Mouse (Mus musculus): ENCODE data around the gene Mepce.

DNA sequence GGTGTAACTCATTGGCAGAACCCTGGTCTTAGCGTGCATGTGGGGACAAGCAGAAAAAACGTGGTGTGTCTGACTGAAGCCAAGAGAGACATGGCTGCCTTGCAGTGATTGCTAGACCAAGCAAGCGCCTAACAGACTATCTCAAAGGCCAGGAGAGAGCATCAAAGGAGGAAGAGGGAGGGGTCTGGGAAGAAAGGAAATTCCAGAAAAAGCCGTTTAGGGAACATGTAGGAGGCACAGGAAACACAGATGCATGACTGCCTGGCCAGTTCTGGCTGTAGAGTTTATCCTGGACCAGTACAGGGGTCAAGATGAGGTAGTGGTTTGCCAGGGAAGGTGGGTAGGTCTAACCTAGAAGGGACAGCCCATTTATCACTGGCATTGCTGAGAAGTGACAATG is 46.0 kb upstream of the Mepce start:
- TF ChIP-seq POLR2A (IDR thresholded peaks at IDR 0.05; ENCODE audit: control insufficient read depth in 1 of 2, insufficient read depth in 1 of 2, low read depth in 1 of 2, low read length in 2 of 2, poor library complexity in 1 of 2) = no peak
- TF ChIP-seq CTCF (IDR thresholded peaks at IDR 0.05 in 2 of 3, conservative IDR thresholded peaks at IDR 0.05 in 1 of 3; ENCODE audit: control insufficient read depth in 1 of 3, insufficient read depth in 1 of 3, low read depth in 2 of 3, low read length in 3 of 3, poor library complexity in 1 of 3, severe bottlenecking in 1 of 3) = no peak
- no peak for TF ChIP-seq HCFC1 (IDR thresholded peaks at IDR 0.05; ENCODE audit: low read depth, low read length)
- no peak for TF ChIP-seq CHD2 (IDR thresholded peaks at IDR 0.05; ENCODE audit: low read length)
- no peak for TF ChIP-seq ZMIZ1 (IDR thresholded peaks at IDR 0.05; ENCODE audit: low read depth, low read length)
- TF ChIP-seq USF1 (IDR thresholded peaks at IDR 0.05; ENCODE audit: low read depth, low read length) = no peak
- no peak for TF ChIP-seq GABPA (IDR thresholded peaks at IDR 0.05; ENCODE audit: low read depth, low read length)
- TF ChIP-seq POLR2AphosphoS5 (IDR thresholded peaks at IDR 0.05; ENCODE audit: borderline replicate concordance, low read depth, low read length) = no peak
- TF ChIP-seq SMC3 (IDR thresholded peaks at IDR 0.05; ENCODE audit: low read depth, low read length) = no peak
- no peak for TF ChIP-seq TAL1 (IDR thresholded peaks at IDR 0.05; ENCODE audit: low read length)
- no peak for TF ChIP-seq BHLHE40 (IDR thresholded peaks at IDR 0.05; ENCODE audit: borderline replicate concordance, low read depth, low read length)
- TF ChIP-seq NELFE (IDR thresholded peaks at IDR 0.05; ENCODE audit: low read depth, low read length) = no peak

Measured in MEL (cell line).